Mouse (Mus musculus) kidney, adult 2 months (tissue): ENCODE measurements around the gene Rnf225.

Experiments used
- CTCF ChIP-seq: fragments of 200-500 bp; conservative IDR thresholded peaks from 2 replicates; pipeline ENCODE4 v1.5.1; 2011; ENCODE audit warnings: low read depth, mild to moderate bottlenecking, control low read depth, low read length, moderate library complexity, mixed read lengths; ENCODE audit not compliant: insufficient read depth, insufficient read length
- POLR2A ChIP-seq: fragments of 200-500 bp; IDR thresholded peaks from one replicate; pipeline ENCODE4 v1.6.1; 2011; ENCODE audit warnings: low read depth, low read length, control low read depth

- TF ChIP-seq CTCF (no peak), POLR2A (no peak)
Measured at GRCm38 (mm10) chr7:12933615-12934140, 6.5 kb downstream of the Rnf225 start.
